Mouse (Mus musculus) heart, embryonic 14.5 days (tissue): ENCODE results near the gene Pramef12. TPM values are rescaled to one million over a fixed set of nuclear protein-coding genes. Genes with fewer than 3 reads are reported as not detected.

Source experiments
- ATAC-seq: fragments of 200-750 bp; cut with Nextera tagmentation; 2 replicates; pipeline ENCODE4 v1.8.0; 2017; ENCODE audit warnings: low read depth, moderate TSS enrichment; ENCODE audit not compliant: insufficient number of reproducible peaks, insufficient read depth, low FRiP score
- H3K27ac ChIP-seq, 2 experiments: fragments of 200-500 bp in 1 of 2; fragments of 300-500 bp in 1 of 2; sonication (generic) in 1 of 2; replicated peaks in 1 of 2; 2 replicates each; pipeline ENCODE4 v1.5.1; 2012 to 2014; ENCODE audit warnings: low read depth in 2 of 2, low read length in 2 of 2, control low read depth in 1 of 2, mild to moderate bottlenecking in 1 of 2, mixed read lengths in 1 of 2; ENCODE audit not compliant: control insufficient read depth in 1 of 2, insufficient read depth in 1 of 2
- H3K27me3 ChIP-seq: fragments of 300-500 bp; sonication (generic); 2 replicates; pipeline ENCODE4 v1.6.1; 2014; ENCODE audit warnings: mild to moderate bottlenecking, low read length, control low read depth; ENCODE audit not compliant: control insufficient read depth, insufficient read depth
- H3K36me3 ChIP-seq: fragments of 300-500 bp; sonication (generic); 2 replicates; pipeline ENCODE4 v1.6.1; 2014; ENCODE audit warnings: mild to moderate bottlenecking, control low read depth, low read length, mixed read lengths; ENCODE audit not compliant: control insufficient read depth, insufficient read depth
- H3K4me1 ChIP-seq, 2 experiments: fragments of 200-500 bp in 1 of 2; fragments of 300-500 bp in 1 of 2; sonication (generic) in 1 of 2; 2 replicates each; pipeline ENCODE4 v1.6.1; 2012 to 2014; ENCODE audit warnings: low read length in 2 of 2, control low read depth in 1 of 2, mixed read lengths in 1 of 2; ENCODE audit not compliant: control insufficient read depth in 2 of 2, insufficient read depth in 2 of 2
- H3K4me2 ChIP-seq: fragments of 300-500 bp; sonication (generic); 2 replicates; pipeline ENCODE4 v1.6.1; 2014; ENCODE audit warnings: mild to moderate bottlenecking, low read length
- H3K4me3 ChIP-seq, 2 experiments: fragments of 200-500 bp in 1 of 2; fragments of 300-500 bp in 1 of 2; sonication (generic) in 1 of 2; 2 replicates each; pipeline ENCODE4 v1.5.1; 2012 to 2014; ENCODE audit warnings: low read length in 2 of 2, mild to moderate bottlenecking in 2 of 2, control low read depth in 1 of 2, low read depth in 1 of 2, moderate library complexity in 1 of 2; ENCODE audit not compliant: control insufficient read depth in 1 of 2, insufficient read depth in 1 of 2
- H3K9ac ChIP-seq: fragments of 300-500 bp; sonication (generic); 2 replicates; pipeline ENCODE4 v1.6.1; 2014; ENCODE audit warnings: mild to moderate bottlenecking, low read length
- H3K9me3 ChIP-seq: fragments of 300-500 bp; sonication (generic); 2 replicates; pipeline ENCODE4 v1.6.1; 2016; ENCODE audit warnings: low read length, control low read depth; ENCODE audit not compliant: control insufficient read depth
- WGBS: fragments of 180-500 bp; shearing (Covaris S2); extraction: QIAGEN DNeasy Blood & Tissue Kit; methylation state at CpG from one replicate; pipeline ENCODE4 v1.1.7; 2014; 5-methylcytosine and 5-hydroxymethylcytosine counted together
- polyA plus RNA-seq: library from polyadenylated mRNA; unstranded; fragments of >200 nt; fragmentation: Nextera tagmentation; extraction: Ambion mirVana; gene quantifications from 2 replicates; pipeline ENCODE4 v1.2.1, GENCODE M21; 2014

The Pramef12 gene
- polyA plus RNA-seq, 1 experiment from 2014 or later = not detected

GRCm38 (mm10) chr4:144428868-144429267 lies 20.6 kb upstream of the Pramef12 start:
- Histone ChIP-seq H3K27ac (no peak overlapping the region), H3K36me3 (no peaks in the 10 kb centered on the region), H3K27me3 (no peaks in the 10 kb centered on the region), H3K4me3 (no peak overlapping the region), H3K9me3 (no peaks in the 10 kb centered on the region), H3K4me1 (no peaks in the 10 kb centered on the region), H3K9ac (no peak overlapping the region), H3K4me2 (no peak overlapping the region)
- WGBS = 12% methylated on average over 3 of the region's 3 CpGs
- ATAC-seq = no peak

GRCm38 (mm10) chr4:144424590-144424989 lies 16.3 kb upstream of the Pramef12 start:
- no peak for ATAC-seq
- Histone ChIP-seq H3K9me3 (no peaks in the 10 kb centered on the region), H3K27ac (no peak overlapping the region), H3K27me3 (no peaks in the 10 kb centered on the region), H3K4me3 (no peak overlapping the region), H3K4me2 (no peak overlapping the region), H3K9ac (no peak overlapping the region), H3K4me1 (no peaks in the 10 kb centered on the region), H3K36me3 (no peaks in the 10 kb centered on the region)
- 61% methylated on average over 5 of the region's 5 CpGs for WGBS

GRCm38 (mm10) chr4:144420644-144421043 lies 12.4 kb upstream of the Pramef12 start:
- no peaks in the 10 kb centered on the region for H3K4me1 ChIP-seq
- no peaks in the 10 kb centered on the region for H3K9me3 ChIP-seq
- no peak overlapping the region for H3K27ac ChIP-seq
- H3K4me3 ChIP-seq = no peak overlapping the region
- no peaks in the 10 kb centered on the region for H3K36me3 ChIP-seq
- no peak overlapping the region for H3K9ac ChIP-seq
- no peak for ATAC-seq
- H3K27me3 ChIP-seq = no peaks in the 10 kb centered on the region
- H3K4me2 ChIP-seq = no peak overlapping the region

- Histone ChIP-seq H3K4me2 (no peak overlapping the region), H3K9me3 (no peaks in the 10 kb centered on the region), H3K4me3 (no peak overlapping the region), H3K27me3 (no peaks in the 10 kb centered on the region), H3K36me3 (no peaks in the 10 kb centered on the region), H3K4me1 (no peaks in the 10 kb centered on the region; a peak in 1 of 4 replicates), H3K9ac (no peak overlapping the region), H3K27ac (no peak overlapping the region)
- ATAC-seq = no peak
- 66% methylated on average over 3 of the region's 3 CpGs for WGBS
Observed at GRCm38 (mm10) chr4:144406261-144406660, 2.0 kb downstream of the Pramef12 start.

GRCm38 (mm10) chr4:144404456-144405086 lies 3.7 kb downstream of the Pramef12 start:
- Histone ChIP-seq H3K4me2 (peak overlapping the region; percentile 67), H3K27ac (peak overlapping the region; percentile 21 to 67), H3K36me3 (no peaks in the 10 kb centered on the region), H3K9me3 (no peaks in the 10 kb centered on the region), H3K9ac (peak overlapping the region; percentile 48), H3K4me3 (peak overlapping the region; percentile 31 to 63), H3K27me3 (no peaks in the 10 kb centered on the region), H3K4me1 (no peaks in the 10 kb centered on the region; a peak in 1 of 4 replicates)
- WGBS = 2% methylated on average over 17 of the region's 17 CpGs
- peak; percentile 87 for ATAC-seq

- H3K36me3 ChIP-seq = no peaks in the 10 kb centered on the region
- 14% methylated on average over 4 of the region's 4 CpGs for WGBS
- no peaks in the 10 kb centered on the region; a peak in 1 of 4 replicates for H3K4me1 ChIP-seq
- H3K27ac ChIP-seq = no peak overlapping the region
- no peaks in the 10 kb centered on the region for H3K9me3 ChIP-seq
- no peak for ATAC-seq
- H3K9ac ChIP-seq = no peak overlapping the region
- H3K27me3 ChIP-seq = no peaks in the 10 kb centered on the region
- no peak overlapping the region for H3K4me2 ChIP-seq
- no peak overlapping the region for H3K4me3 ChIP-seq
Observed at GRCm38 (mm10) chr4:144402712-144403111, 5.6 kb downstream of the Pramef12 start.

GRCm38 (mm10) chr4:144396316-144396715 lies 11.9 kb downstream of the Pramef12 start:
- WGBS = 28% methylated on average over 3 of the region's 3 CpGs
- Histone ChIP-seq H3K27ac (no peak overlapping the region), H3K4me3 (no peak overlapping the region), H3K9ac (no peak overlapping the region), H3K4me2 (no peak overlapping the region), H3K36me3 (no peaks in the 10 kb centered on the region), H3K9me3 (no peaks in the 10 kb centered on the region), H3K4me1 (no peaks in the 10 kb centered on the region), H3K27me3 (no peaks in the 10 kb centered on the region)
- ATAC-seq = no peak

GRCm38 (mm10) chr4:144377911-144378310 lies 30.4 kb downstream of the Pramef12 start, which contains the start of gene Pramef20:
Gene Pramef20 (minus strand): TSS chr4:144377933.
- H3K27ac ChIP-seq = no peak within 1 kb of the TSS
- no peak within 1 kb of the TSS for H3K4me2 ChIP-seq
- H3K4me1 ChIP-seq = no peaks in the 10 kb centered on the region
- WGBS = 40% methylated on average over 2 of the region's 2 CpGs
- no peaks in the 10 kb centered on the region for H3K9me3 ChIP-seq
- ATAC-seq = no peak
- no peaks in the 10 kb centered on the region for H3K27me3 ChIP-seq
- no peak within 1 kb of the TSS for H3K4me3 ChIP-seq
- H3K36me3 ChIP-seq = no peaks in the 10 kb centered on the region
- no peak within 1 kb of the TSS for H3K9ac ChIP-seq
